Mouse (Mus musculus): ENCODE measurements around the gene Tespa1. TPM values are rescaled to one million over a fixed set of nuclear protein-coding genes. Genes with fewer than 3 reads are reported as not detected.

Gene Tespa1
- 0.25 and 0.29 TPM in 2 replicates for polyA plus RNA-seq (2014; fragmentation: Nextera tagmentation; extraction: Ambion mirVana)

GRCm38 (mm10) chr10:130322637-130323036 lies at the start of gene Tespa1:
TSS of gene Tespa1 (plus strand) at chr10:130322870.
- WGBS, result 83% methylated on average over 5 of the region's 5 CpGs
- H3K4me1 ChIP-seq (ENCODE audit: control insufficient read depth, insufficient read depth, low read length), result no peaks in the 10 kb centered on the region
- H3K4me2 ChIP-seq (replicated peaks; ENCODE audit: low read depth, low read length), result no peak within 1 kb of the TSS
- no peaks in the 10 kb centered on the region for H3K9me3 ChIP-seq (ENCODE audit: control insufficient read depth, low read depth, low read length)
- H3K9ac ChIP-seq (replicated peaks; ENCODE audit: low read depth, low read length), result no peak within 1 kb of the TSS
- H3K36me3 ChIP-seq (ENCODE audit: control insufficient read depth, insufficient read depth, low read length), result no peaks in the 10 kb centered on the region
- no peak within 1 kb of the TSS for H3K4me3 ChIP-seq (ENCODE audit: low read depth, low read length)
- ATAC-seq (ENCODE audit: insufficient number of reproducible peaks, insufficient read depth, low FRiP score, low read depth), result no peak
- no peak within 1 kb of the TSS for H3K27ac ChIP-seq (ENCODE audit: low read length)
- H3K27me3 ChIP-seq (ENCODE audit: control insufficient read depth, insufficient read depth, low read length), result no peaks in the 10 kb centered on the region

GRCm38 (mm10) chr10:130275759-130276158 lies 46.9 kb upstream of the Tespa1 start:
- H3K27ac ChIP-seq (ENCODE audit: low read length), result no peak overlapping the region
- no peak overlapping the region for H3K9ac ChIP-seq (replicated peaks; ENCODE audit: low read depth, low read length)
- H3K4me2 ChIP-seq (replicated peaks; ENCODE audit: low read depth, low read length), result no peak overlapping the region
- no peaks in the 10 kb centered on the region for H3K27me3 ChIP-seq (ENCODE audit: control insufficient read depth, insufficient read depth, low read length)
- H3K36me3 ChIP-seq (ENCODE audit: control insufficient read depth, insufficient read depth, low read length), result no peaks in the 10 kb centered on the region
- no peaks in the 10 kb centered on the region for H3K9me3 ChIP-seq (ENCODE audit: control insufficient read depth, low read depth, low read length)
- no peak for ATAC-seq (ENCODE audit: insufficient number of reproducible peaks, insufficient read depth, low FRiP score, low read depth)
- 72% methylated on average over 2 of the region's 2 CpGs for WGBS
- H3K4me1 ChIP-seq (ENCODE audit: control insufficient read depth, insufficient read depth, low read length), result no peaks in the 10 kb centered on the region
- H3K4me3 ChIP-seq (ENCODE audit: low read depth, low read length), result no peak overlapping the region

- no peaks in the 10 kb centered on the region for H3K4me1 ChIP-seq (ENCODE audit: control insufficient read depth, insufficient read depth, low read length)
- no peaks in the 10 kb centered on the region for H3K27me3 ChIP-seq (ENCODE audit: control insufficient read depth, insufficient read depth, low read length)
- no peaks in the 10 kb centered on the region for H3K9me3 ChIP-seq (ENCODE audit: control insufficient read depth, low read depth, low read length)
- H3K4me2 ChIP-seq (replicated peaks; ENCODE audit: low read depth, low read length), result no peak overlapping the region
- WGBS, result 80% methylated on average over 2 of the region's 2 CpGs
- no peaks in the 10 kb centered on the region for H3K36me3 ChIP-seq (ENCODE audit: control insufficient read depth, insufficient read depth, low read length)
- H3K9ac ChIP-seq (replicated peaks; ENCODE audit: low read depth, low read length), result no peak overlapping the region
- H3K4me3 ChIP-seq (ENCODE audit: low read depth, low read length), result no peak overlapping the region
- no peak overlapping the region for H3K27ac ChIP-seq (ENCODE audit: low read length)
- ATAC-seq (ENCODE audit: insufficient number of reproducible peaks, insufficient read depth, low FRiP score, low read depth), result no peak
Measured at GRCm38 (mm10) chr10:130276496-130276895, 46.2 kb upstream of the Tespa1 start.

- 1% methylated on average over 7 of the region's 7 CpGs for WGBS
Measured at GRCm38 (mm10) chr10:130280066-130280465, 42.6 kb upstream of the Tespa1 start, which contains the start of gene Neurod4. TSS of gene Neurod4 (minus strand) at chr10:130280240.

GRCm38 (mm10) chr10:130281982-130282449 lies 40.7 kb upstream of the Tespa1 start:
- ATAC-seq (ENCODE audit: insufficient number of reproducible peaks, insufficient read depth, low FRiP score, low read depth), result no peak
- 13% methylated on average over 1 of the region's 1 CpGs for WGBS

More at GRCm38 (mm10) chr10:130280066-130280465, 42.6 kb upstream of the Tespa1 start, which contains the start of gene Neurod4:
- Histone ChIP-seq H3K36me3 (ENCODE audit: control insufficient read depth, insufficient read depth, low read length) (no peaks in the 10 kb centered on the region), H3K4me1 (ENCODE audit: control insufficient read depth, insufficient read depth, low read length) (no peaks in the 10 kb centered on the region), H3K27me3 (ENCODE audit: control insufficient read depth, insufficient read depth, low read length) (no peaks in the 10 kb centered on the region), H3K27ac (ENCODE audit: low read length) (no peak within 1 kb of the TSS), H3K9ac (replicated peaks; ENCODE audit: low read depth, low read length) (no peak within 1 kb of the TSS), H3K4me2 (replicated peaks; ENCODE audit: low read depth, low read length) (no peak within 1 kb of the TSS), H3K9me3 (ENCODE audit: control insufficient read depth, low read depth, low read length) (no peaks in the 10 kb centered on the region), H3K4me3 (ENCODE audit: low read depth, low read length) (no peak within 1 kb of the TSS)
- ATAC-seq (ENCODE audit: insufficient number of reproducible peaks, insufficient read depth, low FRiP score, low read depth), result peak; percentile 80; the same call in 1 of the 2 replicates

GRCm38 (mm10) chr10:130287201-130287600 lies 35.5 kb upstream of the Tespa1 start:
- Histone ChIP-seq H3K27ac (ENCODE audit: low read length) (no peak overlapping the region), H3K4me1 (ENCODE audit: control insufficient read depth, insufficient read depth, low read length) (no peaks in the 10 kb centered on the region), H3K4me2 (replicated peaks; ENCODE audit: low read depth, low read length) (no peak overlapping the region), H3K4me3 (ENCODE audit: low read depth, low read length) (no peak overlapping the region), H3K27me3 (ENCODE audit: control insufficient read depth, insufficient read depth, low read length) (no peaks in the 10 kb centered on the region), H3K36me3 (ENCODE audit: control insufficient read depth, insufficient read depth, low read length) (no peaks in the 10 kb centered on the region), H3K9ac (replicated peaks; ENCODE audit: low read depth, low read length) (no peak overlapping the region), H3K9me3 (ENCODE audit: control insufficient read depth, low read depth, low read length) (no peaks in the 10 kb centered on the region)
- WGBS, result 75% methylated on average over 1 of the region's 1 CpGs
- no peak for ATAC-seq (ENCODE audit: insufficient number of reproducible peaks, insufficient read depth, low FRiP score, low read depth)

More at GRCm38 (mm10) chr10:130281982-130282449, 40.7 kb upstream of the Tespa1 start:
- H3K27me3 ChIP-seq (ENCODE audit: control insufficient read depth, insufficient read depth, low read length), result no peaks in the 10 kb centered on the region
- no peak overlapping the region for H3K27ac ChIP-seq (ENCODE audit: low read length)
- H3K36me3 ChIP-seq (ENCODE audit: control insufficient read depth, insufficient read depth, low read length), result no peaks in the 10 kb centered on the region
- H3K4me1 ChIP-seq (ENCODE audit: control insufficient read depth, insufficient read depth, low read length), result no peaks in the 10 kb centered on the region
- H3K4me3 ChIP-seq (ENCODE audit: low read depth, low read length), result no peak overlapping the region
- H3K4me2 ChIP-seq (replicated peaks; ENCODE audit: low read depth, low read length), result no peak overlapping the region
- no peak overlapping the region for H3K9ac ChIP-seq (replicated peaks; ENCODE audit: low read depth, low read length)
- H3K9me3 ChIP-seq (ENCODE audit: control insufficient read depth, low read depth, low read length), result no peaks in the 10 kb centered on the region

GRCm38 (mm10) chr10:130288007-130288406 lies 34.7 kb upstream of the Tespa1 start:
- Histone ChIP-seq H3K4me1 (ENCODE audit: control insufficient read depth, insufficient read depth, low read length) (no peaks in the 10 kb centered on the region), H3K9ac (replicated peaks; ENCODE audit: low read depth, low read length) (no peak overlapping the region), H3K27me3 (ENCODE audit: control insufficient read depth, insufficient read depth, low read length) (no peaks in the 10 kb centered on the region), H3K4me3 (ENCODE audit: low read depth, low read length) (no peak overlapping the region), H3K36me3 (ENCODE audit: control insufficient read depth, insufficient read depth, low read length) (no peaks in the 10 kb centered on the region), H3K4me2 (replicated peaks; ENCODE audit: low read depth, low read length) (no peak overlapping the region), H3K27ac (ENCODE audit: low read length) (no peak overlapping the region), H3K9me3 (ENCODE audit: control insufficient read depth, low read depth, low read length) (no peaks in the 10 kb centered on the region)
- WGBS, result 44% methylated on average over 3 of the region's 3 CpGs
- no peak for ATAC-seq (ENCODE audit: insufficient number of reproducible peaks, insufficient read depth, low FRiP score, low read depth)

GRCm38 (mm10) chr10:130293741-130294408 lies 28.8 kb upstream of the Tespa1 start:
- Histone ChIP-seq H3K9me3 (ENCODE audit: control insufficient read depth, low read depth, low read length) (no peaks in the 10 kb centered on the region), H3K27me3 (ENCODE audit: control insufficient read depth, insufficient read depth, low read length) (no peaks in the 10 kb centered on the region), H3K9ac (replicated peaks; ENCODE audit: low read depth, low read length) (no peak overlapping the region), H3K4me1 (ENCODE audit: control insufficient read depth, insufficient read depth, low read length) (no peaks in the 10 kb centered on the region), H3K27ac (ENCODE audit: low read length) (no peak overlapping the region), H3K36me3 (ENCODE audit: control insufficient read depth, insufficient read depth, low read length) (no peaks in the 10 kb centered on the region), H3K4me2 (replicated peaks; ENCODE audit: low read depth, low read length) (no peak overlapping the region), H3K4me3 (ENCODE audit: low read depth, low read length) (no peak overlapping the region)
- 19% methylated on average over 3 of the region's 3 CpGs for WGBS
- no peak for ATAC-seq (ENCODE audit: insufficient number of reproducible peaks, insufficient read depth, low FRiP score, low read depth)
